Mouse (Mus musculus): ENCODE data around the gene Car15. TPM values are rescaled to one million over a fixed set of nuclear protein-coding genes. Genes with fewer than 3 reads are reported as not detected.
A peak's percentile ranks its signal among the peaks of the same experiment; 100 is the strongest.

Gene Car15
- total and polyA plus RNA-seq, 2 experiments from 2014 or later, result 1.9 to 7.0 TPM

- Histone ChIP-seq H3K4me1 (ENCODE audit: insufficient read depth, low read length) (peaks cover 9% of the 10 kb centered on the region), H3K27ac (no peak overlapping the region), H3K36me3 (ENCODE audit: insufficient read depth, low read length) (no peaks in the 10 kb centered on the region), H3K9me3 (ENCODE audit: low read length) (no peaks in the 10 kb centered on the region), H3K4me2 (ENCODE audit: low read depth, low read length) (no peak overlapping the region), H3K27me3 (ENCODE audit: insufficient read depth, low read length) (peaks cover 14% of the 10 kb centered on the region; the same call in 1 of the 2 replicates), H3K9ac (replicated peaks; ENCODE audit: low read length) (no peak overlapping the region), H3K4me3 (ENCODE audit: low read length) (no peak overlapping the region)
- 61% methylated on average over 10 of the region's 10 CpGs for WGBS
- no peak for DNase-seq (ENCODE audit: low spot score)
- no peak for ATAC-seq
- TF ChIP-seq CTCF (IDR thresholded peaks at IDR 0.05; ENCODE audit: low read depth), result no peak
Observed at GRCm38 (mm10) chr16:17830385-17831178, 7.6 kb downstream of the Car15 start.

- H3K4me1 ChIP-seq (ENCODE audit: insufficient read depth, low read length), result peaks cover 4% of the 10 kb centered on the region
- no peak for DNase-seq (ENCODE audit: low spot score)
- 79% methylated on average over 3 of the region's 3 CpGs for WGBS
- no peaks in the 10 kb centered on the region for H3K36me3 ChIP-seq (ENCODE audit: insufficient read depth, low read length)
- H3K9ac ChIP-seq (replicated peaks; ENCODE audit: low read length), result no peak overlapping the region
- no peak overlapping the region for H3K4me3 ChIP-seq (ENCODE audit: low read length)
- no peak overlapping the region for H3K4me2 ChIP-seq (ENCODE audit: low read depth, low read length)
- no peak for TF ChIP-seq CTCF (IDR thresholded peaks at IDR 0.05; ENCODE audit: low read depth)
- H3K27me3 ChIP-seq (ENCODE audit: insufficient read depth, low read length), result peaks cover 9% of the 10 kb centered on the region; the same call in 1 of the 2 replicates
- H3K9me3 ChIP-seq (ENCODE audit: low read length), result no peaks in the 10 kb centered on the region
- H3K27ac ChIP-seq, result no peak overlapping the region
- ATAC-seq, result no peak
Observed at GRCm38 (mm10) chr16:17828867-17829266, 9.3 kb downstream of the Car15 start.

- Histone ChIP-seq H3K4me2 (ENCODE audit: low read depth, low read length) (no peak overlapping the region), H3K27me3 (ENCODE audit: insufficient read depth, low read length) (peaks cover 9% of the 10 kb centered on the region; the same call in 1 of the 2 replicates), H3K9me3 (ENCODE audit: low read length) (no peaks in the 10 kb centered on the region), H3K4me3 (ENCODE audit: low read length) (no peak overlapping the region), H3K36me3 (ENCODE audit: insufficient read depth, low read length) (no peaks in the 10 kb centered on the region), H3K27ac (no peak overlapping the region), H3K9ac (replicated peaks; ENCODE audit: low read length) (no peak overlapping the region), H3K4me1 (ENCODE audit: insufficient read depth, low read length) (peaks cover 4% of the 10 kb centered on the region)
- 93% methylated on average over 2 of the region's 2 CpGs for WGBS
- ATAC-seq (no peak), DNase-seq (ENCODE audit: low spot score) (no peak)
- no peak for TF ChIP-seq CTCF (IDR thresholded peaks at IDR 0.05; ENCODE audit: low read depth)
Observed at GRCm38 (mm10) chr16:17828229-17828628, 9.9 kb downstream of the Car15 start.

- H3K9me3 ChIP-seq (ENCODE audit: low read length), result no peaks in the 10 kb centered on the region
- H3K36me3 ChIP-seq (ENCODE audit: insufficient read depth, low read length), result no peaks in the 10 kb centered on the region
- no peak for ATAC-seq
- H3K4me2 ChIP-seq (ENCODE audit: low read depth, low read length), result no peak overlapping the region
- H3K27me3 ChIP-seq (ENCODE audit: insufficient read depth, low read length), result peaks cover 9% of the 10 kb centered on the region; the same call in 1 of the 2 replicates
- H3K9ac ChIP-seq (replicated peaks; ENCODE audit: low read length), result no peak overlapping the region
- no peak for TF ChIP-seq CTCF (IDR thresholded peaks at IDR 0.05; ENCODE audit: low read depth)
- H3K4me1 ChIP-seq (ENCODE audit: insufficient read depth, low read length), result no peaks in the 10 kb centered on the region
- 64% methylated on average over 2 of the region's 2 CpGs for WGBS
- no peak overlapping the region for H3K27ac ChIP-seq
- DNase-seq (ENCODE audit: low spot score), result no peak
- no peak overlapping the region for H3K4me3 ChIP-seq (ENCODE audit: low read length)
Observed at GRCm38 (mm10) chr16:17826500-17826899, 11.7 kb downstream of the Car15 start.

- peak overlapping the region; percentile 60; the same call in 1 of the 2 replicates for H3K27ac ChIP-seq
- 0 out of 2 replicates have a peak, but pooled peaks cover 13% of the 10 kb centered on the region for H3K4me1 ChIP-seq (ENCODE audit: insufficient read depth, low read length)
- no peak for DNase-seq (ENCODE audit: low spot score)
- H3K4me2 ChIP-seq (ENCODE audit: low read depth, low read length), result no peak overlapping the region
- no peaks in the 10 kb centered on the region for H3K36me3 ChIP-seq (ENCODE audit: insufficient read depth, low read length)
- 82% methylated on average over 8 of the region's 8 CpGs for WGBS
- H3K27me3 ChIP-seq (ENCODE audit: insufficient read depth, low read length), result 0 out of 2 replicates have a peak, but pooled peaks cover 4% of the 10 kb centered on the region
- ATAC-seq, result no peak
- no peak for TF ChIP-seq CTCF (IDR thresholded peaks at IDR 0.05; ENCODE audit: low read depth)
- H3K4me3 ChIP-seq (ENCODE audit: low read length), result no peak overlapping the region
- no peaks in the 10 kb centered on the region for H3K9me3 ChIP-seq (ENCODE audit: low read length)
- 0 out of 2 replicates have a peak overlapping the region, but pooled peaks have one; percentile 55 for H3K9ac ChIP-seq (replicated peaks; ENCODE audit: low read length)
Observed at GRCm38 (mm10) chr16:17816528-17816927, 21.6 kb downstream of the Car15 start.

GRCm38 (mm10) chr16:17815411-17816402 lies 22.5 kb downstream of the Car15 start:
- H3K27me3 ChIP-seq (ENCODE audit: insufficient read depth, low read length), result 0 out of 2 replicates have a peak, but pooled peaks cover 4% of the 10 kb centered on the region
- peak overlapping the region; percentile 38 for H3K4me3 ChIP-seq (ENCODE audit: low read length)
- peak overlapping the region; percentile 55 for H3K9ac ChIP-seq (replicated peaks; ENCODE audit: low read length)
- TF ChIP-seq CTCF (IDR thresholded peaks at IDR 0.05; ENCODE audit: low read depth), result peak; percentile 95
- H3K27ac ChIP-seq, result peak overlapping the region; percentile 60
- DNase-seq (ENCODE audit: low spot score) (peak; percentile 81), ATAC-seq (peak; percentile 86)
- WGBS, result under 1% methylated on average over 61 of the region's 63 CpGs
- 0 out of 2 replicates have a peak, but pooled peaks cover 13% of the 10 kb centered on the region for H3K4me1 ChIP-seq (ENCODE audit: insufficient read depth, low read length)
- H3K9me3 ChIP-seq (ENCODE audit: low read length), result no peaks in the 10 kb centered on the region
- H3K36me3 ChIP-seq (ENCODE audit: insufficient read depth, low read length), result no peaks in the 10 kb centered on the region
- H3K4me2 ChIP-seq (ENCODE audit: low read depth, low read length), result peak overlapping the region; percentile 76

Measured in hindbrain, postnatal 0 days (tissue).